Mouse (Mus musculus) MN1 (cell line): Measurements from ENCODE around the gene Urad.
A peak's percentile ranks its signal among the peaks of the same experiment; 100 is the strongest.

ENCODE experiments used
- DNase-seq: peaks from one replicate; pipeline ENCODE4 v3.0.0-alpha.2; 2016; ENCODE audit warnings: low spot score

Urad gene

GRCm38 (mm10) chr5:147299255-147300000 lies 22.8 kb downstream of the Urad start:
- peak; percentile 61 for DNase-seq

DNA sequence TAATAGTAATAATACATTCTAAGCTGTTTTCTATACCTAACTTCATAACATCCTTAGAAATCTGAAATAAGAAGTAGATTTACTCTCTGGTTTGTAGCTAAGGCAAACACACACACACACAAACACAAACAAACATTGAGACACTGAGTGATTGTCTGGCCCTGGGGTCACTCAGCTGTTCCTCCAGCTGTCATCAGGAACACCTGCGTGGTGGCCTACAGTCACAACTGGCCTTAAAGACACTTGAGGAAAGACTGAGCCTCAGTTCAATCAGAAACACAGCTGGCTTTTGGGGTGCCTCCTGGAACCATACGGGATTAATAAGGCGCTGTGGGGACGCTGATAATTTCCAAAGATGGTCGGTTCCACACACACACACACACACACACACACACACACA lies 25.0 kb downstream of the Urad start:
- no peak for DNase-seq

DNA sequence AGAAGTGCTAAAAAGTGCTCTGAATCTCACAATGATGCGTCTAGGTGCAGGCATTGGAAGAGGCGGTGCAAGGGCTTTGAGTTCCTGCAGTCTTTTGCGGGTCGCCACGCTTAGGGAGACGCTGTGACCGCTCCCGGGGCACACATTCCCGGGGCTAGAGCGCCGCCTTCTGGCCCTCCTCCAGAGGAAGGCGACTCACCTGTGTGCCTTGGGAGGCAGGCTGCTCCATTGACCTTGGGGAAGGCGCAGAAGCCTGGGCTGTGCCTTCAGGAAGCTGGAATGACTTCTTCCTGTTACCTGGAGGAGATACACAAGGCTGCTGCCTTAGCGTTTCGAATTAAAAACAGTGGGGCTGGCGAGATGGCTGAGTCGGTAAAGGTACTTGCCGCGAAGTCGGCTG lies 28.1 kb downstream of the Urad start:
- peak; percentile 21 for DNase-seq

DNA sequence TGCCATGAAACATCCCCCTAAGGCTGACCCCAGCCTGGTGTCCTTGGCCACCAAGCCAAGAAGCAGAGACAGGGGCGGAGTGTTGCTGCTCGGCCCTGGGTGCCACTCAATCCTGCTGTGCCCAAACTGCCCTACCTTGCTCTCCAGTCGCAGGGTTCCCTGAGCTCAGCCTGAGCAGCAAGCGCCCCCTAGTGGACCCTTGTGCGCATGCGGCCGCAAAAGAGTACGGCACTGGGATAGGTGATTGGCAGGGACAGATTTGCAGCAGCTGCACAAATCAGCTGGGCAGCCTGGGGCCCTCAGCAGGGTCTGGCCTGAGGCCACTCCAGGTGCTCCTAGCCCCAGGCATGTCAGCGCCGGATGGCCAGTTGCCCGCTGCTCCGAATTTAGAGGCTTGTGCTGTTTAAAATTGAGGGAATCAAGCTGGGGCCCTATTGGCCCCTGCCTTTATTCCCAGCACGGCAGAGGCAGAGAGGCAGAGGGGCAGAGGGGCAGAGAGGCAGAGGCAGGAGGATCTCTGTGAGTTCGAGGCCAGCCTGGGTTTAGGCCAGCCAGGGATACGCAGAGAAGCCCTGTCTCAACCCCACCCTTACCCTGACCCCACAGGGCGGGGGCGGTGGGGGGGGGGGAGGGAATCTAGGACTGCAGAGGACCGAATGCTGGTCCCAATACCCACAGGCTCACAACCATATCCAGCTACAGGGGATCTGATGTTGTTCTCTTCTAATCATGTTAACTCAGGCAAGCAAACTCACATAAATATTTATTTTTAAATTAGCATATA lies 28.9 kb downstream of the Urad start:
- peak; percentile 87 for DNase-seq

DNA sequence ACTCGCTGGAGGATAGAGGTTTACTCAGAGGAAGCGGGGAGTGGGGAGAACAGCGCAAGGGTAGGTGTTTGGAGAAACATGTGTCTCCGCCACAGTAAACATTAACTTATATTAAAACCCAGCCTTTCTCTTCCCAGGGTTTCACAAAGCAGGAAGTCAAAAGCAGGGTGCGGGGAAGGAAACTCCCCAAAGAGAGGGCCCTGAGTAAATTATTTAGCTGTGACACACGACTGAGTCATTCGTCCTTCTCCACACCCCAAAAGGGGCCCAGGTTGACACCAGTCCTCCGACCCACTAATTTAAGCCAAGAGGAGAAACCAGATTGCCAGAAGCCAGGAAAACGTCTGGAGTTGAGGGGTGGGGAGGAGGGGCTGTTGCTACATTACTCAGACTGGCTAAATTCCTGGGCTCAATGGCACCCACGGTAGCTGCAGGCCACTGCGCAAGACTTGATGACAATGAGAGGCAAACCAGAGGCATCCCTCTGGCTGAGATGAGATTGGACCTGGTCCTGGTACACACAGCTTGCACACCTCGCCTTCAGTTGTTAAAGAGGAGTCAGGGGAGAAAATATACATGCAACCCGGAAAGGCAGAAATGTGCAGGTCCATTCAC lies 29.6 kb downstream of the Urad start:
- DNase-seq, result peak; percentile 36

- no peak for DNase-seq
These were observed 30.3 kb downstream of the Urad start for GRCm38 (mm10) chr5:147291764-147292505.

- no peak for DNase-seq
These were observed 37.9 kb downstream of the Urad start for GRCm38 (mm10) chr5:147284365-147284764.

GRCm38 (mm10) chr5:147277547-147277925 lies 44.7 kb downstream of the Urad start:
- DNase-seq, result no peak

- no peak for DNase-seq
These were observed 45.3 kb downstream of the Urad start for GRCm38 (mm10) chr5:147276701-147277546.

DNA sequence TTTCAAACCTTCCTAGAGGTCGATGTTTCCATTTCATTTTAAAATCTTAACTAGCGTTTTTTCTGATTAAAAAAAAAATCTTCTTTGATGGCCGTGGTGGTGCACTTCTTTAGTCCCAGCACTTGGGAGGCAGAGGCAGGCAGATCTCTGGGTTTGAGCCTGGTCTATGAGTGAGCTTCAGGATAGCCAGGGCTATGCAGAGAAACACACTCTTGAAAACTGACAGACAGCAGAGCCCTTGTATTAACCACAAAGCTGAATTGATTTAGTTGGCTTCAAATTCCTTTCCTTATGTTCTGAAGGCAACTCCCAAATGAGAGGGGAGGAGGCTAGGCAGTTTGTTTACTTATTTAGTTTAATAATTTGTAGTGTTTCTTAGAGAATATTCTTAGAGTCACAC lies 46.5 kb downstream of the Urad start:
- no peak for DNase-seq

GRCm38 (mm10) chr5:147274174-147275141 lies 47.8 kb downstream of the Urad start:
- DNase-seq, result no peak

GRCm38 (mm10) chr5:147272808-147273345 lies 49.4 kb downstream of the Urad start:
- no peak for DNase-seq

DNA sequence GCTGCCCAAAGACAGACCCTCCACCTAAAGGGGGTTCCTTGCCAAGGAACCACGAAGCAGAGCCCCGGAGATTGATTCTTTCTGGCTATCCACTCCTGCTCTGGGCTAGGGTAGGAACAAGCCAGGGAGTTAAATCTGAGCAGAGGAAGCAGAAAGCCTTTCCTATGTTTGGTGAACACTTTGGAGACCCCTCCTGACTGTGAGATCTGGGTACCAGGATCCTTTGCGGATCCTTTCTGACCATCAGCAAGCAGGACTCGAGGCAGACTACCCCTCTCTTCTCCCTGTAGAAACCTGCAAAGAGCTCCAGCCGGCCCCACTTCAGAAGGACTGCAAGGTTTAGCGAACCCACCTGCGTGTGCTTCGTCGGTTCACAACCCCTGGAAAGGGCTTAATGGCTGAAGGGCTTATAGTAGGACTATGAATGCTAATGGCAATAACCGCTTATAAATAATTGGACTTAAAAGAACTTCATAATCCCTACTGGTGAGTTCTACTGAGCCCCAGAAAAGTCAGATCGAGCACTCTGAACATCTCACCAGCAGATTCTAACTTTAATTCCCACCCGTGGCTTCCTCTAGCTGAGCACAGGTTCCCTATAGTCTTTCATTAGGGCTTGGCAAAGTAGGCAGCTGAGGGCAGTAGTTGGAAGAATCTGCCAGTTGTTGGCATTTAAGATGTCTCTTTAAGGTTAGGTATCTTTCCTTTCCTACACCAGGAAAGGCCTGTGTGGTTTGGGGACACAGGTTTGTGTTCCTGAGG lies 50.0 kb downstream of the Urad start:
- DNase-seq, result no peak

DNA sequence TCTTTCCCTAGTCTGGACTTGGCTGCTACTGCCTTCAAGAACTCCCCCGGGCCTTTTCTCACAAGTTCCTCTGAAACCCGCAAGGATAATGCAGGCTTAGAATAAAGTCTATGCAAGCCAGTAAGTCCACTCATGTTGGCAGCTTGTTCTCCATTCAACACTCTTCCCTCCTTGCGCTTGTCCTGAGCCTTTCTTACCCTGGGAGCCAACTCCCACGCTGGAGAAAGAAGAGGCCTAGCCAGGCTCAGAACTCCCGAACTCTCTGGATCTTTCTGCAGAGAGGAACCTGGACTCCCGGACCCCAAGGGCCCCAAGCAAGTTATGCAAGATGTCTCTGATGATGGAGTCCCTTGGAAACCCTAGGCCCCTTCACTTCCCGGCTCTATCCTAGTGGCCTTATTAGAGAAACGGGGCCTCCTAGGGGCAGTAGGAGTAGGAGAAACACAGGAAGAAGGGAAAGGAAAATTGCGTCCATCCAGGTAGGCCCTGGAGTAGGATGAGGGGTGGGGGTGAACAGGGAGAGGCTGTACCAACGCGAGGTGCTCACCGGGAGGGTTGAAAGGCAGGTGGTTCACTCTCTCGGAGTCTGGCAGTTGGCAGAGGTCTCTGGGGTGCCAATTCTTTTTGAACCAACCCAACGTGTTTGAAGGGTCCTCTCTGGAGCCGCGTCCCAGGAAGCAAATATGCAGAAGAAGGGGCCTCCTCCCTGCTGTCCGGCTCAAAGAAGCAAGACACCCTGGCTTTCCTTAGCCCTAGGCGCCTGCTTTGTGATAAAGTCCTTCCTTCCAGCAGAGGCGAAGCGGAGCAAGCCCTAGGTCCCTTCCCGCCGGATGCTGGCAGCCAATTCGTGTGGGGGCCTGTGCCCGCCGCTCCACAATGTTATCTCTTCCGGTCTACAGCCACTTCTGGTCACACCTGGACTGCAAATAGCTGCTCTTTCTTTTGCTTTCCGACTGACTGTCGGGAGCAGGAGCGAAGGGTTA lies 51.3 kb downstream of the Urad start:
- no peak for DNase-seq

- DNase-seq, result no peak
These were observed 52.1 kb downstream of the Urad start, which contains the start of gene Pdx1 for GRCm38 (mm10) chr5:147269926-147270672. Gene Pdx1, plus strand, starts transcription at chr5:147269959.

DNA sequence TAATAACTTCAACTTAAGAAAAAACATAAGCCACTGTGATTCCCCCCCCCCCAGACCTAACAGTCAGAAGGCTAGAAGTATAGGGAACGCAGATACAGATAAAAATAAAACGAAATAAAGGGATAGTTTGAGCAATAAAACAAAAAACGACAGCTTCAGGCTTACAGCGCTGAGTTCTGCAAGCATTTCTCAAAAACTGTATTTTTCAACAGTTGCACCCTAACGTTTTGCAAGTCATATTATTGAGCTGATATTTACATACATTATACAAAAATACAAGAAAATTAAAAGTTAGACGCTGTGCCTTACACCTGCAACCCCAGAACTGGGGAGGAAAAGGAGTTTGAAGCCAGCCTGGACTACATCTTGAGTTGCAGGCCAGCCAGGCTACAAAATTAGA lies 52.9 kb downstream of the Urad start:
- no peak for DNase-seq

DNA sequence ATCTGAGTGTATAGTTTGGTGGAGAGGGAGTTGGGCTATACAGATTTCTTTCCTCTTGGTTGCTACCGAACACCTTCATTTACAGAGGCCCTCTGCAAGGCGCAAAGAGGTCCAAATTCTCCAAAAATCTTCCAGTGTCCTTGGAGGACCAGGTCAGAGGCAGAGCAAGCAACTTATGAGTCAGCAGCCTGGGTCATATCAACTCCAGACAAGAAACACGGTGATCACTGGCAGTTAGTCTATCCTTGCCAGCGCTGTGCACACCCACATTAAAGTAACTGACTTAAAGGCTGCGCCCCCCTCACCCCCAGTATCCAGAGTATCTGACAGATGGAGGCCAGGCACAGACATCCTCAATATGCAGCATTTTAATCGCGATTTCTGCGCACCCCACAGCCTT lies 53.5 kb downstream of the Urad start:
- no peak for DNase-seq
